Mouse (Mus musculus): ENCODE measurements at regions not wholly inside any gene's neighbourhood (a gene's known extent, or its start where the extent isn't known, plus 50 kb on each side); places are given as distances from the start of the nearest gene placed in this dataset.
A peak's percentile ranks its signal among the peaks of the same experiment; 100 is the strongest.

DNA sequence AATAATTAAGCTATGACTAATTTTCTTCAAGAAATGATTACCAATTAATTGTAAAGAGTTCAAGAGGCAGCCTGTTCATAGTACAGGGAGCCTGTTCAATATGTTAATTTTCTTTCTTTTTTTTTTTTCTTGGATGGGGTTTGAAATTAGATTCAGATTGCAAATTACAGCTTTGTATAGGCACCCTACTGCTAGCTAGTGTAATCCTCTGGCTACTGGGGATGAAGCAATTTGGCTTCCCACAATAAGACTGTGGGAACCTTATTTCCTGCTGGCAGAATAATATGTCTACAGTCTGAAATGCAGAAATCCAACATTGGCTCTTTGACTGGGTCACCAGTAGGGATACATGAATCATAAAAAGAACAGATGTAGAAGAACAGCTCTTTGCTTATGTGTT is 177.4 kb upstream of the Ogfrl1 start:
- Histone ChIP-seq H3K27me3 (replicated peaks; ENCODE audit: control insufficient read depth, insufficient read depth, low read length) (no peaks in the 10 kb centered on the region), H3K9me3 (ENCODE audit: control insufficient read depth, low read length) (no peaks in the 10 kb centered on the region), H3K4me1 (ENCODE audit: control insufficient read depth, insufficient read depth, low read length) (no peaks in the 10 kb centered on the region), H3K27ac (ENCODE audit: low read length) (no peak overlapping the region), H3K4me2 (ENCODE audit: low read depth, low read length) (no peak overlapping the region), H3K36me3 (ENCODE audit: control insufficient read depth, insufficient read depth, low read length) (no peaks in the 10 kb centered on the region), H3K9ac (ENCODE audit: low read depth, low read length) (no peak overlapping the region), H3K4me3 (ENCODE audit: low read length) (no peak overlapping the region)
- no peak for ATAC-seq

DNA sequence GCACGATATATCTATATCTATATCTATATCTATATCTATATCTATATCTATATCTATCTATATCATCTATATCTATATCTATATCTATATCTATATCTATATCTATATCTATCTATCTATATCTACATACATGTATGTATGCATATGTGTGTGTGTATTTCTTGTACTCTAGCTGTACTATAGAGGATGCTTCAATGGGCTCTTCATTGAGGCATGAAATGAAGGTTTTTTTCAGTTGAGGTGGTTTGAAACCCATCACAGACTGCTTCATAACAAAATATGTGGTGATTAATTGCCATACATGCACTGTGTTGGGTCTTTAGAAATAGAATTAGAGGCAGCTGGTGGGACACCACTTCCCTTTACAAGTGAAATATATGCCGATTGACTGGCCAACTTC is 177.9 kb upstream of the Ogfrl1 start:
- Histone ChIP-seq H3K9me3 (ENCODE audit: control insufficient read depth, low read length) (no peaks in the 10 kb centered on the region), H3K4me1 (ENCODE audit: control insufficient read depth, insufficient read depth, low read length) (no peaks in the 10 kb centered on the region), H3K27me3 (replicated peaks; ENCODE audit: control insufficient read depth, insufficient read depth, low read length) (no peaks in the 10 kb centered on the region), H3K36me3 (ENCODE audit: control insufficient read depth, insufficient read depth, low read length) (no peaks in the 10 kb centered on the region), H3K27ac (ENCODE audit: low read length) (no peak overlapping the region), H3K4me2 (ENCODE audit: low read depth, low read length) (no peak overlapping the region), H3K9ac (ENCODE audit: low read depth, low read length) (no peak overlapping the region), H3K4me3 (ENCODE audit: low read length) (no peak overlapping the region)
- 88% methylated on average over 2 of the region's 2 CpGs for WGBS
- ATAC-seq: no peak

DNA sequence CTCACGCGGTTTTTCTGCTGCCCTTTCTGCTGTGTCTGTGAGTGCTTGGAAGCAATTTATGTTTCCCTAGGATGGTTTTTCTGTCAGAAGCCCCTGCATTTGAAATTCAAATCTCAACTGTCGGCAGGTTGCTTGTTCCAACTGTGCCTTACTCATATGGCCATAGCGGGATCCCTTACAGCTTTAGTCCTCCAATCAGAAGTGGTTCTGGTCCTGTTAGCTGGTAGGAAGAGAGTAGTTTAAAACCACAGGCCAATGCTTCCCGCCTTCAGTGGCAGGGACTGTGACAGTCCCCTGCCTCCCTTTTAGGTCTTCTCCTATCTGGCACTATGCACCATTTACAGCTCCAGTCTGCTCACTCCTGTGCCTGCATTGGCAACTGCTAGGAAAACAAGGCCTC is 178.6 kb upstream of the Ogfrl1 start:
- H3K27me3 ChIP-seq (replicated peaks; ENCODE audit: control insufficient read depth, insufficient read depth, low read length): no peaks in the 10 kb centered on the region
- 68% methylated on average over 5 of the region's 5 CpGs for WGBS
- no peak overlapping the region for H3K4me3 ChIP-seq (ENCODE audit: low read length)
- no peak overlapping the region for H3K4me2 ChIP-seq (ENCODE audit: low read depth, low read length)
- no peak overlapping the region for H3K9ac ChIP-seq (ENCODE audit: low read depth, low read length)
- no peak for ATAC-seq
- H3K9me3 ChIP-seq (ENCODE audit: control insufficient read depth, low read length): no peaks in the 10 kb centered on the region
- no peaks in the 10 kb centered on the region for H3K36me3 ChIP-seq (ENCODE audit: control insufficient read depth, insufficient read depth, low read length)
- no peak overlapping the region for H3K27ac ChIP-seq (ENCODE audit: low read length)
- no peaks in the 10 kb centered on the region for H3K4me1 ChIP-seq (ENCODE audit: control insufficient read depth, insufficient read depth, low read length)

DNA sequence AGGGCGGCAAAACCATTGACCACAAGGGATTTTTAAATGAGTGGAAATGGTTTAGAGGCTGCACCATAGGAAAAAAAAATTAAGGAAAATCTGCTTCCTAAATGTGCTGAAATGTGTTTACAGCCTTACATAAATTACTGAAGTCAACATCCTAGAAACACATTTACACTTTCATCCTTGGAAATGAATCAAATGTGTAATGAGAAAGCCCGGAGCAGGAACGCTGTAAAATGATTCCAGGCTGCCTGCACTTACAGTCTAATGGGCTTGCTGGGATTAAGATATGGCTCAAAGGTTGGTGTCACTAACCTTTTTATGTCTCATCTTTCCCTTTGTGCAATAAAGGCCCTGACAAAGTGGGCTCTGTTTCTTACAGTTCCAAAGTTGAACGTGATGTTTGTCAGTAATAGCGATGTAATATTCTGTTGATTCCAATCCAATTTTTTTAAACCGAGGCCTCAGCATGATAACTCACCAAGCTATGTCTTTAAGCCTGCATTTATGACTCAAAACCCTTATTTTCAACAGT is 172.1 kb upstream of the B3gat2 start:
- no peak overlapping the region for H3K27ac ChIP-seq (ENCODE audit: low read length)
- H3K4me2 ChIP-seq (ENCODE audit: low read depth, low read length): no peak overlapping the region
- 70% methylated on average over 6 of the region's 6 CpGs for WGBS
- no peaks in the 10 kb centered on the region for H3K9me3 ChIP-seq (ENCODE audit: control insufficient read depth, low read length)
- no peak overlapping the region for H3K9ac ChIP-seq (ENCODE audit: low read depth, low read length)
- H3K4me1 ChIP-seq (ENCODE audit: control insufficient read depth, insufficient read depth, low read length): no peaks in the 10 kb centered on the region
- H3K4me3 ChIP-seq (ENCODE audit: low read length): no peak overlapping the region
- H3K27me3 ChIP-seq (replicated peaks; ENCODE audit: control insufficient read depth, insufficient read depth, low read length): no peaks in the 10 kb centered on the region
- ATAC-seq: no peak
- H3K36me3 ChIP-seq (ENCODE audit: control insufficient read depth, insufficient read depth, low read length): no peaks in the 10 kb centered on the region

DNA sequence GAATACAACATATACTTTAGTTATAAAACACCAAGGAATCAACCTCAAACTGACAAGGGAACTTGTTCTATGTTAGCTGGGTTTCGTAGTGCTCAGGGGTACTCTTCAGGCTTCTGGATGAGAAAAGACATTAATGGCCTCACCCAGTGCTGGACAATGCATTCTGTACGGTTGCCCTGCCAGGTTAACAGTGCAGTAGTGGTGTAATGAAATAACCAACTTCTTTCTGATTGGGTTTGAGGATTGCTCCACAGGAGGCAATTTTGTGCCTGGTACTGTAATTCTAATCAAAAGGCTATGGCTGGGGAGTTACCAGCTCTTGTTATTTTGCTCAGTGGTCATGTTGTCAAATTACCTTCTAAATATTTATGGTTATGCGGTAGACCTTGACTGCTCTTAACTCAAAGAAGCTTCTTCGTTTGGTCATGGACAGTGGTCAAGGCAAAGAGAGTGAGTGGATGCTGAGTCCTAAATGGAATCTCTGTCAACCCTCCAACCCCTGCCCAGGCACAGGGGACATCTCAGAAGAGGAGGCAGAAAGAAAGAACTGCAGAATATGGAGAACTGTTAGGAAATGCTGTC is 158.8 kb upstream of the B3gat2 start:
- Histone ChIP-seq H3K36me3 (ENCODE audit: control insufficient read depth, insufficient read depth, low read length) (no peaks in the 10 kb centered on the region), H3K4me1 (ENCODE audit: control insufficient read depth, insufficient read depth, low read length) (no peaks in the 10 kb centered on the region), H3K9ac (ENCODE audit: low read depth, low read length) (no peak overlapping the region), H3K27ac (ENCODE audit: low read length) (no peak overlapping the region), H3K27me3 (replicated peaks; ENCODE audit: control insufficient read depth, insufficient read depth, low read length) (no peaks in the 10 kb centered on the region), H3K4me2 (ENCODE audit: low read depth, low read length) (no peak overlapping the region), H3K4me3 (ENCODE audit: low read length) (no peak overlapping the region), H3K9me3 (ENCODE audit: control insufficient read depth, low read length) (no peaks in the 10 kb centered on the region)
- ATAC-seq: no peak
- 87% methylated on average over 4 of the region's 4 CpGs for WGBS

DNA sequence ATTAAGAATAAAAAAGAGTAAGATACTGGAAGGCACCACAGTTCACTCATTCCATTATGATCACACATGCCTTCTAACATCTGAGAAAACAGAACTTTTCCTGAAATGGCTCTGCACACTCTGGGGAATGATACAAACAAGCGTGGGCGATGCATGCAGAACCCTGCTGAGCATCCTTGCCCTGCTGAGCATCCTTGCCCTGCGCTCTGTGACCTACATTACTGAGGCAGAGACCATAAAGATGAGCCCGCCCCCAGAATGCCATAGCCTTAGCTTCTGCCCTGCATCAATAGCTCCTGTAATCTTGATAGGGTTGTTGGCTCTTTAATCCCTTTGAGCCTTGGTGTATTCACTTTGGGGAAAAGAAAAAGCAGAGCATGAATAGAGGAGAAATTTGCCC is 132.2 kb upstream of the B3gat2 start:
- no peak overlapping the region for H3K4me3 ChIP-seq (ENCODE audit: low read length)
- no peaks in the 10 kb centered on the region for H3K9me3 ChIP-seq (ENCODE audit: control insufficient read depth, low read length)
- no peak for ATAC-seq
- 64% methylated on average over 4 of the region's 4 CpGs for WGBS
- H3K4me1 ChIP-seq (ENCODE audit: control insufficient read depth, insufficient read depth, low read length): no peaks in the 10 kb centered on the region
- H3K36me3 ChIP-seq (ENCODE audit: control insufficient read depth, insufficient read depth, low read length): no peaks in the 10 kb centered on the region
- no peak overlapping the region for H3K27ac ChIP-seq (ENCODE audit: low read length)
- no peak overlapping the region for H3K4me2 ChIP-seq (ENCODE audit: low read depth, low read length)
- H3K27me3 ChIP-seq (replicated peaks; ENCODE audit: control insufficient read depth, insufficient read depth, low read length): no peaks in the 10 kb centered on the region
- no peak overlapping the region for H3K9ac ChIP-seq (ENCODE audit: low read depth, low read length)

DNA sequence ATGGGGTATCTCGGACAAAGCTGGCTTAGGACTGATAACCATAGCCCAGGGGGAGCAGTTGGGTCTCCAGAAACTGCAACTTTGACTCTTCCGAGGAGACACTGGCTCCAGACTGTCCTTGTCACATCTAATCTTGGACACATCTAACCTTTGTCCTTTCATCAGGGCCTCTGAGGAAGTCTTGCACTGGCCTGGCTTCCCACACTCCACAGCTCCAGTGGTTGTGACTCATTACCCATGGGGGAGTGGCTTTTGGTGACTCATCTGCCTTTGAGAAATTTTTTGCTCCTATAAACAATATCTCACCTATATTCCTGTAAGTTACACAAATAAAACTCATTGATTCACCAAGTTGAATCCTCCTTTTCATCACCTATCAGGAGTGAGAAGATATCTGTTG is 116.5 kb upstream of the B3gat2 start:
- Histone ChIP-seq H3K36me3 (ENCODE audit: control insufficient read depth, insufficient read depth, low read length) (no peaks in the 10 kb centered on the region), H3K9ac (ENCODE audit: low read depth, low read length) (no peak overlapping the region), H3K27ac (ENCODE audit: low read length) (no peak overlapping the region), H3K9me3 (ENCODE audit: control insufficient read depth, low read length) (no peaks in the 10 kb centered on the region), H3K4me2 (ENCODE audit: low read depth, low read length) (no peak overlapping the region), H3K4me3 (ENCODE audit: low read length) (no peak overlapping the region), H3K27me3 (replicated peaks; ENCODE audit: control insufficient read depth, insufficient read depth, low read length) (no peaks in the 10 kb centered on the region), H3K4me1 (ENCODE audit: control insufficient read depth, insufficient read depth, low read length) (no peaks in the 10 kb centered on the region)
- WGBS: 79% methylated on average over 2 of the region's 2 CpGs
- peak; percentile 65; the same call in 1 of the 2 replicates for ATAC-seq

DNA sequence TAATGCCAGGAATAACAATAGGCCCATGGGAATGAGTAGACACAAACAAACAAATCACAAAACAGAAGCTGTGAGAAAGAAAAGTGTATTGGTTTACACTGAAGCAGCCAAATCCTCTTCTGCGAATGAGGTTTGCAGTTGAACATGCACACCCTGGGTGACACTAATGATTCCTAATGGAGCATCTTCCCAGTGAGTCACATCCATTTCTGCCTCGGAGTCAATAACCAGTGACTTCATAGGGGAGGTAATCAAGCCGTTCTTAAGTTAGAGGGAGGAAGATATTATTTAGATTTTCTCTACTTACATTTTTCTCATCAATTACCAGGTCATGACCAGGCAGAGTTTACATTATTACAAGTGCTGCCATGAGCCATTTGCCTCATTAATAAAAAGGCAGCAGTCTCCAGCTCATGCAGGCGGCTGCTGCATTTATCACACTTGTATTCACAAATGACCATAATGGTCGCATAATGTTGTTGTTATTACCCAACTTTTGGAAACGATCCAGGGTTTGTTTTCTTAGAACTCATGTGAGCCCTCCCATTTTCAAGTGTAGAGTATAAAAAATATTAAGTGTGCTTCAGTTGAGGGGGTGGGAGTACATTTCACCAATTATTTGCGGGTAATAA is 112.6 kb upstream of the B3gat2 start:
- H3K4me3 ChIP-seq (ENCODE audit: low read length): no peak overlapping the region
- no peaks in the 10 kb centered on the region for H3K36me3 ChIP-seq (ENCODE audit: control insufficient read depth, insufficient read depth, low read length)
- peak; percentile 55 for ATAC-seq
- no peaks in the 10 kb centered on the region for H3K27me3 ChIP-seq (replicated peaks; ENCODE audit: control insufficient read depth, insufficient read depth, low read length)
- H3K27ac ChIP-seq (ENCODE audit: low read length): no peak overlapping the region
- no peaks in the 10 kb centered on the region for H3K4me1 ChIP-seq (ENCODE audit: control insufficient read depth, insufficient read depth, low read length)
- WGBS: 55% methylated on average over 7 of the region's 7 CpGs
- H3K4me2 ChIP-seq (ENCODE audit: low read depth, low read length): no peak overlapping the region
- H3K9ac ChIP-seq (ENCODE audit: low read depth, low read length): no peak overlapping the region
- H3K9me3 ChIP-seq (ENCODE audit: control insufficient read depth, low read length): no peaks in the 10 kb centered on the region

DNA sequence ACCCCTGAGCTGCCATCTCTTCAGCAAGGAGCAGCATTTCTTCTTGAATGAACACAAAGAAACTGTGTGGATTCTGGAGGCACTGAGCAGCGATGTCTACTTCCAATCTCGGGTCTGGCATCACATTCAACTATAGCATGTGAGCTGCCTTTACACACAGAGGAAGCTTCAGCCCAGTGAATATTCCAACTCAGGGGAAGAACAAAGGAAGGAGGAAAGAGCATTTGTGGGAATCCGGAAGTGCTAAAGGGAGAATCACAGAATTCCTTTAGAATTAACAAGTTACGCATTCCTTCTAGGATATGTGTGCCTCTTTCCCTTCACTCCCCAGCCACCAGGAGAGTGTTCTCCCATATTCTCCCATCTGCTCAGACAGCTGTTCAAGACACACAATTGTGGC is 111.7 kb upstream of the B3gat2 start:
- WGBS: 60% methylated on average over 4 of the region's 4 CpGs

DNA sequence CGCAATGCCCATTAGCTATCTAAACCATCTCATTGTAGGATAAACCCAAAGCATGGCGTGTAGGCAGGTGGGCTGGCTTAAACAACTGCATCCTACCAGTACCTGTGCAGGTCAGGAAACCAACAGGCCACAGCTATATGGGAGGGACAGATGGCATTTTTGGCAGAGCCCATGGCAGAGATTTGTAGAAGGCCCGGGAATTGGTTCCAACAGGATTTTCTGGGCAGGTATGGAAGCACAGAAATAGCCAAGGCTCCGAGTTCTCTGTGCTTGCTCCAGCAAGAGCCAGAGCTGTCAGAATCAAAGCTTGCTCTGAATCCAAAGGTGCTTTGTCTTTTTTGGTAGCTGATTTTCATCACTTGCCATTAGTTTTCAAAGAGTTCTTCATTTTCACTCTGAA is 107.9 kb upstream of the B3gat2 start:
- no peaks in the 10 kb centered on the region for H3K27me3 ChIP-seq (replicated peaks; ENCODE audit: control insufficient read depth, insufficient read depth, low read length)
- H3K4me2 ChIP-seq (ENCODE audit: low read depth, low read length): no peak overlapping the region
- no peaks in the 10 kb centered on the region for H3K9me3 ChIP-seq (ENCODE audit: control insufficient read depth, low read length)
- no peak overlapping the region for H3K27ac ChIP-seq (ENCODE audit: low read length)
- H3K4me3 ChIP-seq (ENCODE audit: low read length): no peak overlapping the region
- H3K4me1 ChIP-seq (ENCODE audit: control insufficient read depth, insufficient read depth, low read length): no peaks in the 10 kb centered on the region
- no peak overlapping the region for H3K9ac ChIP-seq (ENCODE audit: low read depth, low read length)
- ATAC-seq: no peak
- 91% methylated on average over 4 of the region's 4 CpGs for WGBS
- no peaks in the 10 kb centered on the region for H3K36me3 ChIP-seq (ENCODE audit: control insufficient read depth, insufficient read depth, low read length)

More for the DNA sequence above, 111.7 kb upstream of the B3gat2 start:
- Histone ChIP-seq H3K9ac (ENCODE audit: low read depth, low read length) (no peak overlapping the region), H3K36me3 (ENCODE audit: control insufficient read depth, insufficient read depth, low read length) (no peaks in the 10 kb centered on the region), H3K4me1 (ENCODE audit: control insufficient read depth, insufficient read depth, low read length) (no peaks in the 10 kb centered on the region), H3K4me2 (ENCODE audit: low read depth, low read length) (no peak overlapping the region), H3K4me3 (ENCODE audit: low read length) (no peak overlapping the region), H3K27me3 (replicated peaks; ENCODE audit: control insufficient read depth, insufficient read depth, low read length) (no peaks in the 10 kb centered on the region), H3K9me3 (ENCODE audit: control insufficient read depth, low read length) (no peaks in the 10 kb centered on the region), H3K27ac (ENCODE audit: low read length) (no peak overlapping the region)
- no peak for ATAC-seq

Data from intestine, embryonic 16.5 days (tissue).